Mouse (Mus musculus): Measurements from ENCODE around the gene Pafah1b2.

Gene Pafah1b2

DNA sequence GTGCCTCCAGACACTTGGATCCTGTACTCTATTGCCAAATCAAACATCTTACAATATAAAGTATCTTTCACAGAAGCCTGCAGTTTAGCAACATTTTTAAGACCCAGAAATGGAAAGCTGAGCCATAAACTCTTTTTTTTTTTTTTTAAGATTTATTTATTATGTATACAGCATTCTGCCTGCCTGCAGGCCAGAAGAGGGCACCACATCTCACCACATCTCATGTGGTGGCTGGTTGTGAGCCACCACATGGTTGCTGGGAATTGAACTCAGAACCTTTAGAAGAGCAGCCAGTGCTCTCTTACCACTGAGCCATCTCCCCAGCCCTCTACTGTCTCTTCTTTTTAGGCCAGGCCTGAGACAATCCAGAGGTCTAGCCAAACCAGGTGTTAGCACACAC, 31.2 kb downstream of the Pafah1b2 start:
- peak; percentile 30 for DNase-seq (ENCODE audit: low read depth, low spot score)

DNA sequence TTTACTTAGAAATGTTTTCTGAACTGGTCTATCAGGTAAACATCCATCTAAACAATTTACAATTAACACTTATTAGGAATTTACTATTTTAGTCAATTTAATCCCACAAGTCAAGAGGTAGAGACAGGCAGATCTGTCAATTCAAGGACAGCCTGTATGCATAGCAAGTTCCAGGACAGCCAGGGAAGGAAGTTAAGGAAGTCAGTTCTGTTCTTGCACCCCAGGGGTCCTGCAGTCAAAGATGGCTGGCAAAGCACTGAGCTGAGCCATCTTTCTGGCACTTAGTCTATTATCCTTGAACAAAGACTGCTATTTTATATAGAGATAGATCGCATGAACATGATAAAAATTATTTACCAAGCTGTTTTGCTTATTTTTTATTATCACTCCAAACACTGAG, 31.9 kb downstream of the Pafah1b2 start:
- peak; percentile 53 for DNase-seq (ENCODE audit: low read depth, low spot score)

DNA sequence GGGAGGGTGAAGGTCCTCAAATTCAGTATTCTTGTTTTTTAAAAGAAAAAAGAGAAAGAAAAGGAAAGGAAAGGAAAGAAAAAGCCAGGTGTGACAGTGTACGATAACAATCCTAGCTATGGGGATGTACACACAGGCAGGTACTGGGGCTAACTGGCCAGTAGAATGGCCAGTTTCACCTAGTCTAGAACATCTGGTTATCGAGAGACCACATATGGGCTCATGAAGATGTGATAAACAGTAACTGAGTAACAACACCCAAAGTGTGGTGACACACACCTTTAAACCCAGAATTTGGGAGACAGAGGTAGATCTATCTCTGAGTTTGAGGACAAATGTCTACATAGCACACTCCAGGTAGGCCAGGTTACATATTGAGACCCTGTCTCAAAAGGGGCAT, 32.7 kb downstream of the Pafah1b2 start:
- DNase-seq (ENCODE audit: low read depth, low spot score) = no peak

DNA sequence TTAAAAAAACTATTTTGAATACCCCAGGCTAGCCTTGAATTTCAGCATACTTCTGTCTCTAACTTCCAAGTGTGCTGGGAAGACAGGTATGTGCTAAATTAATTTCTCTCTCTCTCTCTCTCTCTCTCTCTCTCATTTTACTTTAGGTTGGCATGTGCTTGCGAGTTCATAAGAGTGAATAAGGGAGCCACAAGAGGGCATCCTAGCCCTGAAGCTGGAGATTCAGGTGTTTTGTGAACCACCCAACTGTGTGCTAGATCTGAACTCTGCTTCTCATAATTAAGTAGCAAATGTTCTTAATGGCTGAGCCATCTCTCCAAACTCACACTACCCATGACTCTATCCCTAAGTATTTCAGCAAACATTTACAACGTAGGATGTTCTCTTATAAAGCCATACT, 35.6 kb downstream of the Pafah1b2 start:
- no peak for DNase-seq (ENCODE audit: low read depth, low spot score)

DNA sequence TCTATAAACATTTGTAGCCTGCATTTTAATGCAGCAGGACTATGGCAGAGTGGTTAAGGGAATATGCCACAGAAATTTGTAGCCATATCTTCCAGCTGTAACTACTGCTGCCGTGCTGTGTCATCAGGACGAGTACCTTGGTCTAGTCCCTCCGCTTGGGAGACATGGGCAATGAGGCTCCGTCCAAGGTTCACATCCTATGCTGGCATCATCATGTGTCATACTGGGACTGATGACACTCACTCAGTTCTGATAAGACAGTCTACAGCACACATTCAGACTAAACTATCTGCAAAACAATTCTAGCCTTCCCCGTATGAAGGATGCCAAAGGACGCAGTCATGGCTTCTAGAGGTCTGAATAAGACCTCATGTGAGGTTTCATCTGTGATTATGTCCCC, 48.9 kb downstream of the Pafah1b2 start:
- DNase-seq (ENCODE audit: low read depth, low spot score) = no peak

DNA sequence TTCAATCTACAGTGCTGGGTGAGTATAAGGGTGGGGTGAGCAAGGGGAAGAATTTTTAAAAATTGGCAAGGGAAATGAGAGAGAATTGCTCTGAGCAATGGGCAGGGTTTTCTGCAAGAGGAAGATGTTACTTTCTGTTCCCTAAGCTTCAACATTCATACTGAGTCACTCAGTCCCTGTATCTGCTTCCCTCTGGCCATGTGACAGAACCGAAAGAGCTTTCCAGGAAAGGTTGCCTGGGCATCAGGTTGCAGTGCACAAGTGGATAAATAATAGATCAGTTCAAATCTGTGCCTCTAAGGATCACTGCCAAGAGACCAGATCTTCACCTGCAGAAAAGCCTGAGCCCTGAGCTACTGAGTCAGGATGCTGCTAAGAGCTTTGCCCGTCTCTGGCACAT, 50.6 kb downstream of the Pafah1b2 start:
- no peak for DNase-seq (ENCODE audit: low read depth, low spot score)

DNA sequence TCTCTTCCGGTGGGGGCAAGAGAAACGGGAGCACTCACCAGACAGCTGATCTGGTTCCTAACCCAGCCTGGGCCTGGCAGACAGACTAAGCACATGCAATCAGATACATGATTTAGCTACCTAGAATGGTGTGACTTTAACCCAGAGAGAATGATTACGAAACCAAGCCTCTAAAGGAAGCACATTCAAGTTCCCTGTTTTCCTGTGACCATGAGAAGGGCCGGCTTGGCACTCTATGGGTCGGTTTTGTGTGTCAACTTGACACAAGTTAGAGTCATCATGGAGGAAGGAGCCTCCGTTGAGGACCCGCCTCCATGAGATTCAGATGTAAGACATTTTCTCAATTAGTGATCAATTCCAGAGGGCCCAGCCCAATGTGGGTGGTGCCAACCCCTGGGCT, 52.8 kb downstream of the Pafah1b2 start:
- no peak for DNase-seq (ENCODE audit: low read depth, low spot score)

DNA sequence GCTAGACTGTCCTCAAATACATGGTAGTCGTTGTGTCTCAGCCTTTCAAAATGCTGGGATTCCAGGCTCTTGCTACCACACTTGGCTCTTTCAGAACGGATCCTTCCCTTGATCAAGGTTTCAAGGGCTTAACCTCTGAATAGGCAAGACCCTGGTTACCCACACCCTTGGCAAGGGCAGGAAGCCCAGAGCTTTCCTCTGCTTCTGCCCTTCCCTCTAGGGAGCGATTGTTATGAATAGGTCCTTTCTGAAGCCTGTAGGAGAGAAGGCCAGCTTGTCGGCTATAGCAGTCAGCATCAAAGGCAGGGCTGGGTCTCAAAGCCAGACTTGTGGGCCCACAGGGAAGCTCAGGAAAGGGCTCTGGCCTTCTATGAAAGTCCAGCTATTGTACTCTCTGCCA, 53.6 kb downstream of the Pafah1b2 start:
- DNase-seq (ENCODE audit: low read depth, low spot score) = no peak

DNA sequence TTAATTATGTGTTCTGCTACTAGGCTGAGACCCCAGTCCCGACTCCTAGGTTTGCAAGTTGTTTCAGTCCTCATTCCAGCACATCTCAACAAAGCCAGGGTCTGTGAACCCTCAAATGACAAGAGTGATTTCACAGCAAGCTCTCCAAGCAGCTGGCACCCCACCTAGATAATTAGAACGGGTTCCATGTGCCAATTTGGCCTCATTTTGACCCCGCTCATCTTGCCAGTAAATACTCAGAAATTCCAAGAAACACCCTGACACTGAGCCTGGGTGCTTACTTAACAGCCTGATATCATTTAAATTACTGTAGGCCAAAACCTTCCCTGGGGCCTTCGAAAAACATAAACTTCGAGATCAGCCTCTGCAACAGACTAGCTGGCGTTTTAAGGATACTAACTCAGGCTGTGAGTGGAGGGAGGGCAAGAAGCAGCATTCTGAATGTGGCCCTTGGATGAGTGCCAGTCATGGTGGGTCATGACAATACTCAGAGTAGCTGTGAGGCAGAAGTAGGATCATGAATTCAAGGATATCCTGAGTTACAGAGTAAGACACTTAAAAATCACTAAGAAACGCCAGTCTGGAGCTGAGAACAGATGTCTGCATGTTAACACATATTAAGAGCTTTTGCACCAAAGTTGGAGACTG, 54.3 kb downstream of the Pafah1b2 start:
- DNase-seq (ENCODE audit: low read depth, low spot score) = no peak

DNA sequence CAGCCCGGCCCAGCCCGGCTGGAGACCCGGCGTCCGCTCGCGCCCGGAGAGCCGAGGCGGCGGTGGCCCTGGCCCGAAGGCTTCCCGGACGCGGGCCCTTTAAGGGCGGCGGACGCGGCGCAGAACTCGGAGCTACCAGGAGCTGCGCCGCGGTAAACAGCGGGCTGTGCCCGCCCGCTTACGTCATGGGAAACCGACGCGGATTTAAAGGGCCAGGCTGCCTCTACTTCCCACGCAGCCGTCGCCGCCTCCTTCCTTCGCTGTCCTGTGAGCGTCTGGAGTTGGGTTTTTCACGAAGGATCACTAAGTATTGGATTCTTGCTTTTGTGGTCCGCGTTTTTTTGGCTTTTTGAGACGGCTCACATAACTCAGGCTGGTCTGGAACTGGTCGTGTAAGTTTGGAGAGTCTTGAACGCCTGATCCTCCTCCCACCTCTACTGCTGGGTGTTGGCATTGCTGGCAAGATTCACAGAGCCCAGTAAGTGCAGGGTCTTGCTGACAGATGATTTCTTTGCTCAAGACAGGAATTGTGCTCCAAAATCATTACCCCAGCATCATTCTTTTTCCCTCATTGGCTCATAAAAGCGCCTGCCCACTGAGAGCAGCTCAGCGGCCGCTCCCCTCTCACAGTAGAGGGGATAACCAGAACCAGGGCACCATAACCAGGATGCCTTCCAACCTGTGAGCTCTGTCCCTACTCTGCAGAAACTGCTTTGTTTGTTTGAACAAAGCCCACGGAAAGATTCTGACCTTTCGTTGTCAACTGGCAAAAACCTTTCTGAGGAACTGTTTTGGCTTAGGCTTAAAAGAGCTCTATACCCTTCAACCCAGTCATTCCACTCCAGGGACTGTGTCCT, 57.2 kb downstream of the Pafah1b2 start, which contains the start of gene Sidt2:
Gene Sidt2 (minus strand): TSS at position 152 of the 857 bp plus-strand sequence.
- DNase-seq (ENCODE audit: low read depth, low spot score) = peak; percentile 90

DNA sequence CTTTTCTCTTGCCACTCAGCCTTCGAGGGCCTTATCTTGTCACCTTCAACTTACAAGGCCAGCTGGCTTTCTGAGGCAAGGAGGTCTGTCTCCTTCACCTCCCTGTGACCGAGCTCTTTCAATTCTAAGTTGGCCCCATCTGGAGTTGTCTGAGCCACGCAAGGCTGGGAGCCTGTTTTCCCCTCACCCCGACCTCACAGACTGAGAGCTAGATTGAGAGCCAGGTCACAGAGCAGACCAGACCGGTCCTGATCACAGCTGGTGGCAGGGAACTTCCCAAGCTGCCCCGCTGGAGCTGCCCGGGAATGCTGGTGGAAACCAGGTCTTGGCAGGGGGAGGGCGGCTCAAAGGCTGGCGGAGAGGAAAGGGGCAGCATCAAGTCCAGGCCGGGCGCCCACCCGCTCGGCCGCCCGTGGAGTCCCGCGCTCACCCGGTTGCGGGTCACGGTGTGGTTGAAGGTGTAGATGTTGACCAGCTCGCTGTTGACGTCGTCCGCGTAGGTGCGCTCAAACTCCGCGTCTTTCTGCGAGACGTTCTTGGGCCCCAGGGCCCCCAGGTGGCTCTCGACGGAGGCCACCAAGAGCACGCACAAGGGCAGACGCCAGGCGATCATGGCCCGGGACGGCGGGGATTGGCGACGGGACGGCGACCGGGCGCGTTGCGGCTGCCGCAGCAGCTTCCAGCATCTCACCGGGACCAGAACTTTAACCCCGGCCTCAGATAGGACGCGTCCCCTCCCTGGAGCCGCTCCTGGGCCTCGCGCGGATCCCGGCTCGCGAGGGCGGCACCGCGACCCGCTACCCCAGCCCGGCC, 58.0 kb downstream of the Pafah1b2 start:
- peak; percentile 64 for DNase-seq (ENCODE audit: low read depth, low spot score)

DNA sequence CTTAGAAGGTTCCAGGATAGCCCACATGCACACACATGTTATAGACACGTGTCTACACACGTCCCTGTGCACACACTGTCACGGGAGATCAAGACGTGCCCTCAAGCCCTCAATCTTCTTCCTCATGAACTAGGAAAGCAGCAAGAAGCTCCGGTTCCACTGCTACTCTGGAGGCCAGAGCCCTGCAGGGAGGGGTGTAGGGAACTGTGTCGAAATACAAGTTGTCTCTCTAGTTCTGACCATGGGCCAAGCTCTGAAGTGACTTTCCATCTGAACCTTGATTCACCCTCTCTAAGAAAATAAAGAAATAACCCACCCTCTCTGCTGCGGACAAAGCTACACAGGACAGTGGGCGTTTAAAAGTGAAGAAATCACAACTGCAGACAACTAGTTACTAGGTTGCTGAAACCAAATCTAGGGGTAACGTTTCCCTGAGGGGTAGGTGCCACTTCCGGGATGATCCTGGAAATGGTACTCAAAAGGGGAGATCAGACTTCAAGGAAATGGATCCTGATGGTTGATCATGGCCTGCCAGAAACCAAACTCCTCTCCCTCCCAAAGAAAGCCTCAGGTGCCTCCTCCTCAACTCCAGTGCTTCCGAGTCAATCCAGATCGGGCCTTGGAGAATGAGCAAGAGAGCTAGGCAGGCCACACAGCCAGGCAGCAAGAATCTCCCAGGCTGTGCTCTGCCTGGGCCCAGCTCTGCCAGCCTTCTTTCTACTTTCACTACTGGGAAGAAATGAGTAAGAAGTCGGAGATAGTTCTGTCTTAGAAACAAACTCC, 58.8 kb downstream of the Pafah1b2 start:
- DNase-seq (ENCODE audit: low read depth, low spot score) = peak; percentile 21

DNA sequence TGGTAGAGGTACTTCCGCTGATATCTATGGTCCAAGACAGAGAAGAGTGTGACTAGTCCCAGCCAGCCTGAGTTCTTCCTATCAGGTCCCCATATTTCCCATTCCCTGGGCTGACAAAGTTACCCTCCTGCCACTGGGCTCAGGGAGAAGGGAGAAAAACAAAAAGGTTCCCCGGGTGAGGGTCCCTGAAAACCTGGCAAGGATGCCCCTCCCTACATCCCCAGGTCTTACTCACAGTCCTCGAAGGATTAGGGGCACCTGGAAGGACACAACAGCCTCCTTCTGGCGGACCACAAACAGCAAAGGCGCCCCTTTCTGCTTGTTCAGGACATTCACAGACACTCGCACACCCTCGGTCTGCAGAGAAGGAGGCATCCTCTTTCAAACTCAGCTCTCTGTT, 59.6 kb downstream of the Pafah1b2 start:
- DNase-seq (ENCODE audit: low read depth, low spot score) = no peak

DNA sequence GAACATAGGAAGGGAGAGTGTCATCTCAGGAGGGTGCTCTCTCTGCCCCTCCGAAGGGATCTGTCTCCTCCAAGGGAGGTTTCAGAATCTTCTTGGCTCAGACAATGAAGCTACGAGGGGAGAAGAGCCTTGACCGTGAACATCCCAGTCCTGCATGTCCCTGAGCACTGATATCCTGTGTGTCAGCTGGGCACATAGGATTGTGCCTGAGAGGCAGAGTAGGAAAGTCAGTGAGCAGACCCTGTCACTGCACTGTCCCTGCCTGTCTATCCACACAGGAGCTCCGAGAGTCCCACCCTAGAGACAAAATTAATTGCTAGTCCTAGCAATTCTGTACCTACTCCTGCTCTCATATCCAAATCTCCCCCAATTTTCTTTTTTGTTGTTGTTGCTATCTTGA, 60.4 kb downstream of the Pafah1b2 start:
- DNase-seq (ENCODE audit: low read depth, low spot score) = no peak

DNA sequence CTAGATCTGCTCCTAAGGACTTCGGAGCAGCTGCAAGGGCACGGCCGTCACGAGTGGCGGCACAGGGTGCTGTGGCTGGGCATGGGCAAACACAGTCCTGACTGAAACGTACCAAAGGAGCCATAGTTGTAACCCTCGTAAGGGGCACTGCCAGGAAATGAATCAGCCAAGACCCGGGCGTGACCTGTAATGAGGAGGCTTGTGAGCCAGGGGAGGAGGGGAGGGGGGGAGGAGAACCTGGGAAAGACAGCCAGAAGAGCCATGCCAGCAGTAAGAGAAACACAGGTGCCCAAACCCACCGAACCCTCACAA, 65.7 kb downstream of the Pafah1b2 start:
- no peak for DNase-seq (ENCODE audit: low read depth, low spot score)

DNA sequence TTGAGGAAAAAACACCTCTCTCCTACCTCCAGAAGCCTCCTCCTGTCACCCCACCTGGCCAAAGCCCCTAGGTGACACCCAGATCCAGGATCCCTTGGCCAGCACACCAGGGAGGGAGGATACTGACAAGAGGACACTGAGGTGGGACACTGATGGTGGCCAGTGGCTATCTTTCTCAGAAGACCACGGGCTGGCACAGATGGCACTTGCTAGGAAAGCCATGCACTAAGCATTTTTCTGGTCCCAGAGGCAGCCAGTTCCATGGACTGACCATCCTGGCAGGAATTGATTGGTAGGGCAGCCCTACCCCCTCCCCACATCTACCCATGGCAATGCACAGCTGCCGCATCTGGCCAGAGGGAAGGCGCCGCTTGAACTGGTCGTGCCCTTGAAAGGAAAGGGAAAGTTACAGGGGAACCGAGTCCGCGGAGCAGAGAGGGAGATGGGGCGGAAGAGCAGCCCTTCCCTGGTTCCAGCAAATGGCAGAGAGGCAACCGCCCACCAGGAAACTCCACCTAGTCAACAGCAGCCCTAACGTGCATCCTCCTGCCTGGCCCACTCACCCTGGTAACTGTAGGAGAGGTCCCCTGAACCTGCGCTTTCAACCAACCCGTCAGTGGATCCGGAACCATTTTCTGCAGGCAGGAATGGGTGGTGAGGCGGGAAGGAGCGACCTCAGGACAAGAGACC, 66.2 kb downstream of the Pafah1b2 start:
- DNase-seq (ENCODE audit: low read depth, low spot score) = no peak

DNA sequence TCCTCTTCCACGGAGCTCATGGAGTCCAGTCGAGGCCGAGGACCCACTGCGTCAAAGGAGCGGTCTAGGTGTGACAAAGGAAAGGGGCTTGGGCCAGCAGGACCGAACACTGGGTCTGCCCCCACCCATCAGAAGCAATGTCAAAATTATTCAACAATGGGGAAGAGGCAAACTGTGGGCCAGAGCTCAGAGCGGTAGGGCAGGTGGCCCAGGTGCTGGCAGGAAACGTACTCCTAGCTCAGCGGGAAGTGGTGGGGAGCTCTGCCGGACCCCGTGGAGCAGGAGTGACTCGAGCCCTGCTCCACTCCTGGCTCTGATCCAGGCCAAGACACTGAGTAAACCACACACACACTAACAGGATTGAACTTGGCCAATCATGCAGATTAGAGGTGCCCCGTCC, 66.8 kb downstream of the Pafah1b2 start:
- DNase-seq (ENCODE audit: low read depth, low spot score) = no peak

DNA sequence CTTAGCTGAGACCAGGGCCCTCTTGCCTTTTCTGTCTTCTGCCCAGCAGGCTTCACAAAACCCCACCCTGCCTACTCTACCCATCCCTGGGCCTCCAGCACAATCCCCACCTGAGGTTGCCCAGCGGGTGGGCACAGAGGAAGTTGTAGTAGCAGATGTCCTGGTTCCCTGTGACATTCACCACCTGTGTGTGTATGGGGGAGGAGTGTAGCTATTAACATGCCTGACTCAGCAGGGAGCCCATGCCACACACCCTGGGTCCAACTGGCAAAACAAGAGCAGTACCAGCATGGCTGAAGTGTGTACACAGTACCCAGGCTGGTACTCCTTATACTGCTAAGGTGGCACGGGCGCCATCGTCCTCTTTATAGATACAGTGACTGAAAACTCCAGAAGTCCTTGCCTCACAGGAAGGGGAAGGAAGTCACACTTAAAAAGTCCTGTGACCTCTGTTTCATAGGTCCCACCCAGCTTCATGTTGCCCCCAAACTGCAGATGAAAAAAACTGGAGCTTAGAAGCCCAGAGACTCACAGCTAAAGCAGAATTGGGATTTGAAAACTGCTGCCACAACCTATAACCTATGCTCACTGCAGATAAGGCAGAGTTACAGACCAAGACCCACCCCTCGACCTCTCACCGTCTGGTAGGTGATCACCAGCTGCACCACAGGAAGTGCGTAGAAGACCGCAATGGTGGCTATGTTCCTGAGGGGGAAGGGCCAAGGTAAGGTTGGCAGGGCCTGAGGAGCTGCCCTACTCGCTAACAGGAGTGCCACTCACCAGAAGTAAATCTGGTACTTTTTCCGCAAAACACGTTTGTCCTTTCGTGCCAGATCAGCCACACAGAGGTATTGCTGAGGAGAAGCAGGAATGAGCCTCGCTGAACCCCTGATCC, 67.7 kb downstream of the Pafah1b2 start:
- no peak for DNase-seq (ENCODE audit: low read depth, low spot score)

DNA sequence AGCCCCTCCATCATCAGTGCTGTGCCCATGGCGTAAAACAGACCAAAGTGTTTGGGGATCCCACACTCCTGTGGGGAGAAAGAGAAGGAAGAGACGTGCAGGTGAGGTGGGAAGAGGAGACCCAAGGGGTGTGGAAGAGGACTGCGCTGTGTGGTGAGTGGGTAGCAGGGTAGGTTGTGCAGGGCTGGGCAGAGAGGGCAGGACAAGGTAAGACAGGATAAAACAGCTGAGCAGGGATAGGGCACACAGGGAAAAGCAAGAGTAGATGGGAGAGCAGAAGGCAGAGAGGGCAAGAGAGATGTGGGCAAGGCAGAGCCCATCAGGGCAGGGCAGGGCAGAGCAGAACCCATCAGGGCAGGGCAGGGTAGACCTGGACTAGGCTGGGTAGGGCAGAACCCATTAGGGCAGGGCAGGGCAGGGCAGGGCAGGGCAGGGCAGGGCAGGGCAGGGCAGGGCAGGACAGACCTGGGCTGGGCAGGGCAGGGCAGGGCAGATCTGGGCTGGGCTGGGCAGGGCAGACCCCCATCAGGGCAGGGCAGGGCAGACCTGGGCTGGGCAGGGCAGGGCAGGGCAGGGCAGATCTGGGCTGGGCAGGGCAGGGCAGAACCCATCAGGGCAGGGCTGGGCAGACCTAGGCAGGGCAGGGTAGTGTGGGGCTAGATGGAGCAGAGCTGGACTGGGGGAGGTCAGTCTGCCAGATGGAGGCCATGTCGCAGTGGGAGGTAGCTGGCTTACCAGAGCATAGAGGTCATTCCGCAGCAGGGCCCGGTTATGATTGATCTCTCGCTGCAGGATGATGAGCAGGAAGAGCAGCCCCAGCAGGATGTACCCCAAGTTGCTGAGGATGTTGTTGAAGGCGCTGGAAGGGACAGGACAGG, 68.6 kb downstream of the Pafah1b2 start:
- no peak for DNase-seq (ENCODE audit: low read depth, low spot score)
